Mouse (Mus musculus): ENCODE measurements around the gene Ccsap. TPM values are rescaled to one million over a fixed set of nuclear protein-coding genes. Genes with fewer than 3 reads are reported as not detected.

Ccsap gene
- polyA plus RNA-seq (2014; fragmentation: Illumina TruSeq; extraction: RNeasy Lipid Tissue Mini Kit (QIAGEN cat#74804); ENCODE audit: low read depth, low replicate concordance), result not detected

DNA sequence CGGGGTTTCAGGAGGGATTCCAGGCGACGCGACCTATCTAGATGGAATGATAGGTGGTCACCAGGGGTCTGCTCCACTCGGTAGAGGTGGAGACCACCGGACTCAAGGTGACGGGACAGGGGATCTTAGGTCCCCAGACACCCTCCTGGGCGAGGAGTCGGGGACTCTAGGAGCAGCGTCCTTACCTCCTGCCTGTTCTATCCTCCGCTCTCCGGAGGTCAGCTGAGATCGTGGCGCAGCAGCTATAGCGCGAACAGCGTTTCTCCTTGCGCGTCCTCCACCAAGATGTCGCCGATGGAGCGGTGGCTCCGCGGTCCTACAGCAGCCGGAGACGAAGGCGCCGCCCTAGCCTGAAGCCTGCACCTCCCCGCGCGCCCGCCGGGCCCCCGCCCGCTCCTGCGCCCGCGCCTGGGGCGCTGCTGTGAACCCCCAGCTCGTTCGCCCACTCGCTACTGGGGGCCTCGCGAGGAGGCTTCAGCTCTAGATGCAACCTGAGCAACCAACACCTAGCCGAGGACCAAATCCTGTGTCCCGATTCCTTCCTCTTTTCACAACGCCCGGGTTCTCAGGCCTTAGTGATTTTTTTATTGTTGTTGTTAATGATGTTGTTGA, at the start of gene Ccsap:
Gene Ccsap (minus strand): TSS at position 562 of the 612 bp plus-strand sequence.

DNA sequence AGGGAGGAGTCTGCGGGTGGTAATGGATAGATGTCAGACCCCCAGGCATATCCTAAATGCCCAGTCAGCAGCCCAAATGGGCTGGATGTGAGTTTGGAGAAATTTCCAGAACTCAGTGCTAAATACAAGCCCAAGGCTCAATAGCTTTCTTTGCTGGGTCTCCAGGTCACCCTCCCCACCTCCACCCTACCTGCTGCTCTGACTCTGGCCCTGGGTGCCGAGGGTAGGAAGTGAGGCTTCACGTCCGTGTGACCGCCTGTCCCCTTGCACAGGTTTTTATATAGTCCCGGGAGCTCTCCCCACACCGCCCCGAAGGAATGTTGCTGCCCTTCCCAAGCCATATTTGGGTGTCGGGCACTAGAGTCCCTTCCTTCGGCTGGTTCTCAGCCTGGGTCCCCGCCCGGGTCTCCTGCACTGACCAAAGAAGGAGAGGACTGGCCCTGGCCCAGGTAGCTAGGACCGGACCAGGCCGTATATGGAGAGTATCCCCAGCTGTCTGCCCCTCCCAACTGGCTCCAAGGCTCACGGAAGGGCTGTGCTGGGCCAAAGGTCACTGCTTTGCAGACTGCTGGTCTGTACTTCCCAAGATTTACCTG, 34.6 kb upstream of the Ccsap start, which contains the start of gene Acta1:
Gene Acta1 (minus strand): TSS at position 250 of the 596 bp plus-strand sequence.

GRCm38 (mm10) chr8:123805718-123806373, 54.2 kb downstream of the Ccsap start, which contains the start of gene Rab4a:
Gene Rab4a (plus strand): TSS chr8:123805985.

Other genes with a start within 250 kb of the Ccsap start
- 2.3 TPM for gene Rhou, start 206.3 kb downstream of the Ccsap start, polyA plus RNA-seq (2014; fragmentation: Illumina TruSeq; extraction: RNeasy Lipid Tissue Mini Kit (QIAGEN cat#74804); ENCODE audit: low read depth, low replicate concordance)
- gene Rab4a, start 54.2 kb downstream of the Ccsap start, polyA plus RNA-seq (2014; fragmentation: Illumina TruSeq; extraction: RNeasy Lipid Tissue Mini Kit (QIAGEN cat#74804); ENCODE audit: low read depth, low replicate concordance), result 13.7 TPM
- not detected for gene Acta1, start 34.5 kb upstream of the Ccsap start, polyA plus RNA-seq (2014; fragmentation: Illumina TruSeq; extraction: RNeasy Lipid Tissue Mini Kit (QIAGEN cat#74804); ENCODE audit: low read depth, low replicate concordance)
- gene Nup133, start 89.1 kb upstream of the Ccsap start, polyA plus RNA-seq (2014; fragmentation: Illumina TruSeq; extraction: RNeasy Lipid Tissue Mini Kit (QIAGEN cat#74804); ENCODE audit: low read depth, low replicate concordance), result 4.6 TPM
- gene Abcb10, start 122.9 kb upstream of the Ccsap start, polyA plus RNA-seq (2014; fragmentation: Illumina TruSeq; extraction: RNeasy Lipid Tissue Mini Kit (QIAGEN cat#74804); ENCODE audit: low read depth, low replicate concordance), result 13.3 TPM
- gene Taf5l, start 161.2 kb upstream of the Ccsap start, polyA plus RNA-seq (2014; fragmentation: Illumina TruSeq; extraction: RNeasy Lipid Tissue Mini Kit (QIAGEN cat#74804); ENCODE audit: low read depth, low replicate concordance), result 3.5 TPM
- 3.8 TPM for gene Urb2, start 161.3 kb upstream of the Ccsap start, polyA plus RNA-seq (2014; fragmentation: Illumina TruSeq; extraction: RNeasy Lipid Tissue Mini Kit (QIAGEN cat#74804); ENCODE audit: low read depth, low replicate concordance)